Mouse (Mus musculus) macrophage (primary cell): ENCODE measurements around the gene Adam26b. TPM values are rescaled to one million over a fixed set of nuclear protein-coding genes. Genes with fewer than 3 reads are reported as not detected.
"Not testable (repeated sequence)": the region's sequence is repeated elsewhere in the genome, so short reads cannot be mapped to it uniquely, and the experiment has no call there.

Experiments
- H3K27ac ChIP-seq: fragments of 350-480 bp; formaldehyde crosslinking; 2 replicates; pipeline ENCODE4 v1.9.0; 2021
- H3K36me3 ChIP-seq: fragments of 350-480 bp; formaldehyde crosslinking; 2 replicates; pipeline ENCODE4 v1.9.0; 2021; ENCODE audit errors: inconsistent target
- H3K4me3 ChIP-seq: fragments of 350-480 bp; formaldehyde crosslinking; 2 replicates; pipeline ENCODE4 v1.9.0; 2021; ENCODE audit errors: inconsistent target
- H3K79me2 ChIP-seq: fragments of 350-480 bp; formaldehyde crosslinking; 2 replicates; pipeline ENCODE4 v1.9.0; 2021; ENCODE audit errors: inconsistent target
- WGBS: methylation state at CpG from one replicate; pipeline ENCODE4 v1.1.7; 2026; ENCODE audit warnings: inconsistent platforms; ENCODE audit not compliant: missing documents; 5-methylcytosine and 5-hydroxymethylcytosine counted together
- polyA plus RNA-seq: library from polyadenylated mRNA; stranded (reverse); fragments of 250-400 nt; gene quantifications from 3 replicates; pipeline ENCODE4 v1.2.4, GENCODE M21; 2018; ENCODE audit warnings: inconsistent platforms
- total RNA-seq, 78 experiments: library from RNA; depleted of rRNA; stranded (reverse); fragments of 250-400 nt; gene quantifications; 1 replicate in 9 of 78; 2 replicates in 24 of 78; 3 replicates in 43 of 78; 4 replicates in 2 of 78; pipeline ENCODE4 v1.2.4; 2018; ENCODE audit warnings: inconsistent platforms in 56 of 78

Adam26b gene
- not detected for total RNA-seq (2018; cell fraction: chromatin; rRNA removed)
- total RNA-seq (2018; cell fraction: cytosol; rRNA removed): not detected
- total RNA-seq (2018; cell fraction: nucleus; rRNA removed): not detected
- not detected in 3 replicates for polyA plus RNA-seq

DNA sequence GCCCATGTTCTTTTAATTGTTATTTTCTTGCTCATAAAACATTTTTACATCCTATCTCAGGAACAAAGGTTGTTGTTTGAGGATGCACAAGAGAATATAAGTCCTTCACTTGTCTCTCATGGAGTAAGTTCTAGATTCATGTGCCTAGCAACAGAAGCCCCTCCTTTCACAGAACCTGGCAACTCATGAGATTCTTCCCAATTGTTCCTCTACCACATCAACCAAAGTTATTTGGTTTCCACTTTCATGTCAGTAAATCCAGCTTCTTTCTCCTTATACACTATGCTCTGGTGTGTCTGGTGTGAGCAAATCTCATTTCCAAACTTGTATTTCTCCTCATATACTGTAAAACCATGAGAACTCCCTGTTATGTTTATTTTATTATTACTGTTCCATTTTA is at the start of gene Adam26b:
Adam26b (minus strand) TSS at position 101 of the 400 bp plus-strand sequence.
- not testable (repeated sequence) for H3K27ac ChIP-seq, H3K4me3 ChIP-seq, H3K36me3 ChIP-seq, H3K79me2 ChIP-seq

DNA sequence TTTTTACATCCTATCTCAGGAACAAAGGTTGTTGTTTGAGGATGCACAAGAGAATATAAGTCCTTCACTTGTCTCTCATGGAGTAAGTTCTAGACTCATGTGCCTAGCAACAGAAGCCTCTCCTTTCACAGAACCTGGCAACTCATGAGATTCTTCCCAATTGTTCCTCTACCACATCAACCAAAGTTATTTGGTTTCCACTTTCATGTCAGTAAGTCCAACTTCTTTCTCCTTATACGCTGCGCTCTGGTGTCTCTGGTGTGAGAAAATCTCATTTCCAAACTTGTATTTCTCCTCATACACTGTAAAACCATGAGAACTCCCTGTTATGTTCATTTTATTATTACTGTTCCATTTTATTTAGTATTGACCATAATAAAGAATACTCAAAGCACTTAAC is 48.7 kb upstream of the Adam26b start, which contains the start of gene Adam26a:
Adam26a (minus strand) TSS at position 101 of the 400 bp plus-strand sequence.
- H3K27ac ChIP-seq, H3K79me2 ChIP-seq, H3K36me3 ChIP-seq, H3K4me3 ChIP-seq: not testable (repeated sequence)
- WGBS: 71% methylated on average over 2 of the region's 2 CpGs

Other genes with a start within 250 kb of the Adam26b start
- not detected in 3 replicates for gene Zfp42, start 221.1 kb downstream of the Adam26b start, polyA plus RNA-seq
- not detected in 3 replicates for gene Adam26a, start 48.6 kb upstream of the Adam26b start, polyA plus RNA-seq
- gene Gm5346, start 99.2 kb upstream of the Adam26b start, polyA plus RNA-seq: not detected in 3 replicates
- gene Adam34, start 181.9 kb upstream of the Adam26b start, polyA plus RNA-seq: not detected in 3 replicates